Mouse (Mus musculus) G1E (cell line): ENCODE results near the gene Bdh1.

ENCODE experiments used
- CTCF ChIP-seq: IDR thresholded peaks from 2 replicates; pipeline ENCODE4 v1.5.1; 2012; ENCODE audit warnings: low read depth, low read length, inconsistent platforms, mixed read lengths
- GATA1 ChIP-seq: IDR thresholded peaks from 2 replicates; pipeline ENCODE4 v1.6.1; 2012; ENCODE audit warnings: borderline replicate concordance, low read length, inconsistent platforms, mixed read lengths
- GATA2 ChIP-seq: IDR thresholded peaks from 2 replicates; pipeline ENCODE4 v1.6.1; 2012; ENCODE audit warnings: low read depth, low read length, inconsistent platforms, borderline replicate concordance
- POLR2AphosphoS5 ChIP-seq: IDR thresholded peaks from 2 replicates; pipeline ENCODE4 v1.6.1; 2012; ENCODE audit warnings: low read depth, low read length, inconsistent platforms; ENCODE audit not compliant: insufficient replicate concordance
- TAL1 ChIP-seq: conservative IDR thresholded peaks from 2 replicates; pipeline ENCODE4 v1.6.1; 2012; ENCODE audit warnings: low read depth, low read length, inconsistent platforms, mixed read lengths

DNA sequence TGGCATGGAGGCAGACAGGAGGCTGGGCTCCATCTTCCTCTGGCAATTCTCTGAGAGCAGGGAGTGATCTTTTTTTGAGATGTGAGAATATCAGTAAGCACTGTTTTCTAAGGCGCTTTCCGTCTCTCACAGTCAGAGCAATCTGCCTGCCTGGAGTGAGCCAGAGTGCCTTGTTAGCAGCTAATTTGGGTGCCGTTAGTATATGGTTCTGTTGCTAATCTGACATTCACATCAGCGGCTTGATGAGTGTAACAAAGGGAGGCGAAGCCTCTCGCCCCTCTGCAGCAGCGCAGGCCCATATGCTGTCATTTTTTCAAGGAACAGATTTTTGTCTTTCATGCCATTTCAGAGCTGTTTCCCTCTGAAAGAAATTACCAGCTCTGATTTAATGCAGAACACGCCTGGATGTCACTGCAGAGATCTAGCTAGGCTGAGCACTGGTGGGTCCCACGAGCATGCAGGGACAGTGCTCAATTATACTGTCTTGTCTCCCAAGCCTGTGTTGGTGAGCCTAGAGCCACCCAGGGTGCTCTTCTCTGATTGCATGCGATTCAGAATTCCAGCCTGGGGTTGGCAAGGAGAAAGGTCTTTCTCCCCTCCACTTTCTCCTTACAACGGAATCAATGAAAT lies 77.7 kb downstream of the Bdh1 start:
- TF ChIP-seq CTCF (no peak), GATA1 (no peak), TAL1 (no peak), POLR2AphosphoS5 (no peak), GATA2 (no peak)
